In the genomic region with DNA sequence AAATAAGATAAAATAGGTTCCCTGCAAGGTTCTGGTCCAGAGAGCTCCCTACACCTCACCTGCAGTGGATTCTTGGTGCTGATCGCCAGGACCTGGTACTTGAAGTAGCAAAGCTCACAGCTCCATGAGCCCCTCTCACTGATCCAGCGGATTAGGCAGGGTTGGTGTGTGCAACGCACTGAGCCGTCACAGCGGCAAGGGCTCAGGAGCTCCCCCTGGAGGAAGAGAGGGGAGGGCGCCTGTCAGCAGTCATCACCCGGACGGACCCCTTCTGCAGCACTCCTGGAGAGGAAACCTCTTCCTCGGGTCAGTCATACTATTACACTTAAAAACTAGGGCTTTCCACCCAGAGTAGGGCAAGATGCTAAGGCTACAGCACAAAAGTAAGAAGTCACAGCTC, we compare ENCODE assay signal across 9 mouse cellular contexts. TPM values are rescaled to one million over a fixed set of nuclear protein-coding genes. Genes with fewer than 3 reads are reported as not detected.
DNase-seq lines count a peak whose midpoint lies in the region; ATAC-seq lines count a peak whose summit lies in the region.
"Had no signal": no experiment of that assay in that cellular context is flagged by ENCODE, and none has a peak within 500 bp of the region (broad histone marks: within the 10 kb centered on the region; RNA-seq: fewer than 3 reads in every experiment).

No protein-coding gene starts in this region.

- H3K27ac ChIP-seq in forebrain, embryonic 13.5 days, result no peak overlapping the region
- no peak overlapping the region for H3K27ac ChIP-seq in hindbrain, embryonic 11.5 days (ENCODE audit: low read depth, low read length)

- peak overlapping the region; percentile 91 for H3K4me2 ChIP-seq in forebrain, embryonic 13.5 days
- peak overlapping the region; percentile 98 for H3K4me2 ChIP-seq in hindbrain, embryonic 11.5 days (replicated peaks; ENCODE audit: low read depth, low read length)

- 0% methylated on average over 9 of the region's 9 CpGs for WGBS in forebrain, embryonic 13.5 days
- under 1% methylated on average over 9 of the region's 9 CpGs for WGBS in hindbrain, embryonic 11.5 days

- no peaks in the 10 kb centered on the region for H3K9me3 ChIP-seq in forebrain, embryonic 13.5 days (replicated peaks)
- no peaks in the 10 kb centered on the region for H3K9me3 ChIP-seq in hindbrain, embryonic 11.5 days (ENCODE audit: control insufficient read depth, low read length)

- DNase-seq in MN1 (ENCODE audit: low spot score) (peak; percentile 94), adipocyte (ENCODE audit: low spot score) (no peak)
- peak; percentile 60 for DNase-seq in c-Kit-positive CD71-positive TER-119-positive erythroid progenitor cells, embryonic 14.5 days (ENCODE audit: low spot score)
- DNase-seq in hindbrain, embryonic 11.5 days (ENCODE audit: low spot score), result peak; percentile 92
- peak; percentile 74 to 80 for DNase-seq in layer of hippocampus, postnatal 36 days
- peak; percentile 76 for DNase-seq in right cerebral cortex, postnatal 14 days

- H3K36me3 ChIP-seq in forebrain, embryonic 13.5 days (ENCODE audit: poor library complexity, severe bottlenecking), result peaks cover 49% of the 10 kb centered on the region
- H3K36me3 ChIP-seq in hindbrain, embryonic 11.5 days (ENCODE audit: control insufficient read depth, insufficient read depth, low read length), result peaks cover 7% of the 10 kb centered on the region

- H3K27me3 ChIP-seq in forebrain, embryonic 13.5 days, result no peaks in the 10 kb centered on the region
- no peaks in the 10 kb centered on the region; the same call in 1 of the 2 replicates for H3K27me3 ChIP-seq in hindbrain, embryonic 11.5 days (ENCODE audit: control insufficient read depth, insufficient read depth, low read length)

- H3K4me3 ChIP-seq in forebrain, embryonic 13.5 days, result peak overlapping the region; percentile 92
- peak overlapping the region; percentile 94 for H3K4me3 ChIP-seq in hindbrain, embryonic 11.5 days (ENCODE audit: low read depth, low read length)

- peak; percentile 25; the same call in 1 of the 2 replicates for ATAC-seq in forebrain, embryonic 13.5 days
- peak; percentile 17; the same call in 1 of the 2 replicates for ATAC-seq in hindbrain, embryonic 11.5 days (ENCODE audit: low FRiP score)
- peak; percentile 85 for ATAC-seq in megakaryocyte progenitor cell, adult 5-6 weeks (replicated peaks; ENCODE audit: poor library complexity)

- H3K4me1 ChIP-seq in forebrain, embryonic 13.5 days, result peaks cover 36% of the 10 kb centered on the region
- H3K4me1 ChIP-seq in hindbrain, embryonic 11.5 days (replicated peaks; ENCODE audit: control insufficient read depth, insufficient read depth, low read length), result peaks cover 5% of the 10 kb centered on the region; the same call in 1 of the 2 replicates

- H3K9ac ChIP-seq in forebrain, embryonic 13.5 days, result peak overlapping the region; percentile 97
- H3K9ac ChIP-seq in hindbrain, embryonic 11.5 days (ENCODE audit: low read depth, low read length), result peak overlapping the region; percentile 96; the same call in 1 of the 2 replicates

RNA-seq across cellular contexts. Expression of a gene that starts 1.8 kb away (rescaled TPM):
- polyA plus RNA-seq in forebrain, embryonic 13.5 days (2015; fragmentation: Nextera tagmentation; extraction: Ambion mirVana), result 4.0 and 4.5 TPM in 2 replicates
- 3.6 and 4.2 TPM in 2 replicates for polyA plus RNA-seq in hindbrain, embryonic 11.5 days (2014; fragmentation: Nextera tagmentation; extraction: Ambion mirVana)
- total RNA-seq in layer of hippocampus, postnatal 36 days (2021), result 10 to 100 TPM; 21.3 to 21.6 TPM
- total RNA-seq in megakaryocyte progenitor cell, adult 5-6 weeks (2015), result 0.05 and 0.10 TPM in 2 replicates
- 0.08 TPM in 1 of 2 replicates, not detected in the other for total RNA-seq in megakaryocyte progenitor cell, adult 5-6 weeks (2017)
- polyA plus RNA-seq: liver, embryonic 16.5 days had no signal

RNA-seq across cellular contexts. Expression of a gene that starts 5.2 kb away (rescaled TPM):
- polyA plus RNA-seq in forebrain, embryonic 13.5 days (2015; fragmentation: Nextera tagmentation; extraction: Ambion mirVana), result 2,414 and 2,431 TPM in 2 replicates
- 2,639 and 2,665 TPM in 2 replicates for polyA plus RNA-seq in hindbrain, embryonic 11.5 days (2014; fragmentation: Nextera tagmentation; extraction: Ambion mirVana)
- 10 to 100 TPM; 93.5 to 97.5 TPM for total RNA-seq in layer of hippocampus, postnatal 36 days (2021)
- 781 and 827 TPM in 2 replicates for total RNA-seq in megakaryocyte progenitor cell, adult 5-6 weeks (2015)
- total RNA-seq in megakaryocyte progenitor cell, adult 5-6 weeks (2017), result 536 and 567 TPM in 2 replicates

RNA-seq across cellular contexts. Expression of a gene that starts 10.1 kb away (rescaled TPM):
- 0.06 TPM in 1 of 2 replicates, not detected in the other for polyA plus RNA-seq in forebrain, embryonic 13.5 days (2015; fragmentation: Nextera tagmentation; extraction: Ambion mirVana)
- 0.11 and 0.20 TPM in 2 replicates for polyA plus RNA-seq in hindbrain, embryonic 11.5 days (2014; fragmentation: Nextera tagmentation; extraction: Ambion mirVana)
- total RNA-seq in layer of hippocampus, postnatal 36 days (2021), result 1 to 10 TPM; 1.6 to 1.7 TPM
- total RNA-seq in megakaryocyte progenitor cell, adult 5-6 weeks (2015), result 0.10 TPM in 1 of 2 replicates, not detected in the other
- total RNA-seq in megakaryocyte progenitor cell, adult 5-6 weeks (2017), result 0.30 TPM in 1 of 2 replicates, not detected in the other

RNA-seq across cellular contexts. Expression of a gene that starts 11.9 kb away (rescaled TPM):
- 133 and 141 TPM in 2 replicates for polyA plus RNA-seq in forebrain, embryonic 13.5 days (2015; fragmentation: Nextera tagmentation; extraction: Ambion mirVana)
- polyA plus RNA-seq in hindbrain, embryonic 11.5 days (2014; fragmentation: Nextera tagmentation; extraction: Ambion mirVana), result 111 and 140 TPM in 2 replicates
- 10 to 100 TPM; 57.4 to 61.5 TPM for total RNA-seq in layer of hippocampus, postnatal 36 days (2021)
- total RNA-seq in megakaryocyte progenitor cell, adult 5-6 weeks (2015), result 93.8 and 97.5 TPM in 2 replicates
- 67.2 and 73.0 TPM in 2 replicates for total RNA-seq in megakaryocyte progenitor cell, adult 5-6 weeks (2017)

RNA-seq across cellular contexts. Expression of a gene that starts 16.8 kb away (rescaled TPM):
- 0.08 and 0.14 TPM in 2 replicates for polyA plus RNA-seq in forebrain, embryonic 13.5 days (2015; fragmentation: Nextera tagmentation; extraction: Ambion mirVana)
- 0.08 and 0.15 TPM in 2 replicates for polyA plus RNA-seq in hindbrain, embryonic 11.5 days (2014; fragmentation: Nextera tagmentation; extraction: Ambion mirVana)
- under 1 TPM; 0.27 to 0.30 TPM for total RNA-seq in layer of hippocampus, postnatal 36 days (2021)
- 0.07 TPM in 1 of 2 replicates, not detected in the other for total RNA-seq in megakaryocyte progenitor cell, adult 5-6 weeks (2015)
- not detected in 2 replicates for total RNA-seq in megakaryocyte progenitor cell, adult 5-6 weeks (2017)

Comparison
In these comparisons a context has a peak if more than half of its experiments do, and no peak if none do; other contexts are left out.
1. ATAC-seq: peak in every context shown above with its lines; median percentile 85 in megakaryocyte progenitor cell, adult 5-6 weeks; 25 in forebrain, embryonic 13.5 days; 17 in hindbrain, embryonic 11.5 days.
2. RNA of a gene that starts 1.8 kb away (total RNA-seq): 21.3 to 21.6 TPM in layer of hippocampus, postnatal 36 days; 0.05 to 0.10 TPM in megakaryocyte progenitor cell, adult 5-6 weeks; every median in the first group is over 10 times any median in the second.
3. RNA of a gene that starts 5.2 kb away (total RNA-seq): 536 to 827 TPM in megakaryocyte progenitor cell, adult 5-6 weeks; 93.5 to 97.5 TPM in layer of hippocampus, postnatal 36 days; every median in the first group is over 4 times any median in the second.